ENCODE assay signal across 10 mouse cellular contexts in genomic region chr13:63980012-63980691, GRCm38 (mm10).
DNase-seq lines count a peak whose midpoint lies in the region; ATAC-seq and TF ChIP-seq lines count a peak whose summit lies in the region.
"Had no signal": no experiment of that assay in that cellular context is flagged by ENCODE, and none has a peak within 500 bp of the region (broad histone marks: within the 10 kb centered on the region; RNA-seq: fewer than 3 reads in every experiment).

No protein-coding gene starts in this region.

- no peak overlapping the region for H3K9ac ChIP-seq in ES-E14 (ENCODE audit: insufficient read depth, low read depth, low read length, poor library complexity, severe bottlenecking)
- no peak overlapping the region for H3K9ac ChIP-seq in forebrain, postnatal 0 days

- peak; percentile 36 for DNase-seq in ES-E14 (ENCODE audit: low read depth, low spot score)
- DNase-seq in forebrain, postnatal 0 days = no peak
- peak; percentile 56 for DNase-seq in midbrain, embryonic 10.5 days (ENCODE audit: low spot score)
- no peak for DNase-seq in gastrocnemius, postnatal 4 days (ENCODE audit: low spot score in 2 of 2)
- no peak for DNase-seq in left cerebral cortex, postnatal 14 days (ENCODE audit: low spot score in 2 of 2)
- DNase-seq in c-Kit-positive CD71-positive TER-119-positive erythroid progenitor cells, embryonic 14.5 days (ENCODE audit: low spot score) = no peak

- H3K36me3 ChIP-seq in E14TG2a.4 (ENCODE audit: insufficient read depth, low read length) = no peaks in the 10 kb centered on the region
- H3K36me3 ChIP-seq in ES-E14 (ENCODE audit: control insufficient read depth, insufficient read depth, low read length, poor library complexity, severe bottlenecking) = no peaks in the 10 kb centered on the region
- H3K36me3 ChIP-seq in forebrain, postnatal 0 days (ENCODE audit: insufficient read depth) = no peaks in the 10 kb centered on the region; the same call in 1 of the 2 replicates
- H3K36me3 ChIP-seq in midbrain, embryonic 10.5 days = no peaks in the 10 kb centered on the region

- TF ChIP-seq CTCF in E14TG2a.4 (conservative IDR thresholded peaks at IDR 0.05; ENCODE audit: low read length) = no peak
- no peak for TF ChIP-seq CTCF in forebrain, postnatal 0 days (IDR thresholded peaks at IDR 0.05; ENCODE audit: low read depth)

- peak; percentile 83 for ATAC-seq in forebrain, postnatal 0 days
- no peak for ATAC-seq in granulocyte monocyte progenitor cell, adult 5-6 weeks (replicated peaks; ENCODE audit: poor library complexity, severe bottlenecking)
- ATAC-seq: Patski had no signal

- peak overlapping the region; percentile 89 for H3K27ac ChIP-seq in ES-E14 (ENCODE audit: insufficient read depth, low read depth, low read length, poor library complexity, severe bottlenecking)
- no peak overlapping the region for H3K27ac ChIP-seq in forebrain, postnatal 0 days (ENCODE audit: low read depth, low read length)
- H3K27ac ChIP-seq in midbrain, embryonic 10.5 days (replicated peaks) = peak overlapping the region; percentile 83
- H3K27ac ChIP-seq: macrophage had no signal

- H3K9me3 ChIP-seq in E14TG2a.4 (ENCODE audit: low read length) (no peaks in the 10 kb centered on the region), ES-E14 (ENCODE audit: control insufficient read depth, insufficient read depth, low read depth, low read length) (no peaks in the 10 kb centered on the region)
- H3K9me3 ChIP-seq in forebrain, postnatal 0 days (ENCODE audit: low read length) = no peaks in the 10 kb centered on the region
- H3K9me3 ChIP-seq in midbrain, embryonic 10.5 days (replicated peaks) = no peaks in the 10 kb centered on the region

- WGBS in forebrain, postnatal 0 days = 6% methylated on average over 7 of the region's 7 CpGs
- 3% methylated on average over 7 of the region's 7 CpGs for WGBS in midbrain, embryonic 10.5 days

- no peak overlapping the region for H3K4me2 ChIP-seq in forebrain, postnatal 0 days (ENCODE audit: low read depth)

- in situ Hi-C loops in ES-E14 (cut with MboI; ENCODE audit: low sequenced_read_pairs in 2 of 2, unreplicated experiment in 2 of 2) = no loop called here

- no peaks in the 10 kb centered on the region for H3K27me3 ChIP-seq in E14TG2a.4 (ENCODE audit: insufficient read depth, low read length)
- H3K27me3 ChIP-seq in forebrain, postnatal 0 days (ENCODE audit: insufficient read depth, low read length) = peaks cover 52% of the 10 kb centered on the region
- peaks cover 19% of the 10 kb centered on the region; the same call in 1 of the 2 replicates for H3K27me3 ChIP-seq in midbrain, embryonic 10.5 days (ENCODE audit: low read depth, poor library complexity, severe bottlenecking)
- H3K27me3 ChIP-seq: Patski had no signal

- H3K4me1 ChIP-seq in E14TG2a.4 (replicated peaks; ENCODE audit: low read depth, low read length) = peaks cover 71% of the 10 kb centered on the region
- H3K4me1 ChIP-seq in ES-E14 (ENCODE audit: control insufficient read depth in 2 of 2, insufficient read depth in 2 of 2, low read length in 2 of 2, poor library complexity in 1 of 2) = peaks cover 10 to 33% of the 10 kb centered on the region in 2 experiments
- no peaks in the 10 kb centered on the region for H3K4me1 ChIP-seq in forebrain, postnatal 0 days (ENCODE audit: insufficient read depth)
- peaks cover 34% of the 10 kb centered on the region for H3K4me1 ChIP-seq in midbrain, embryonic 10.5 days

- peak overlapping the region; percentile 46 for H3K4me3 ChIP-seq in E14TG2a.4 (replicated peaks; ENCODE audit: low read length)
- H3K4me3 ChIP-seq in ES-E14 (ENCODE audit: insufficient read depth in 1 of 2, low read depth in 1 of 2, low read length in 2 of 2, poor library complexity in 1 of 2, severe bottlenecking in 1 of 2) = peak overlapping the region in 1 of 2 experiments; percentile 18; a peak in 1 of 4 replicates
- H3K4me3 ChIP-seq in forebrain, postnatal 0 days (ENCODE audit: low read depth, low read length) = no peak overlapping the region
- H3K4me3 ChIP-seq in midbrain, embryonic 10.5 days = peak overlapping the region; percentile 27

- intact Hi-C loops in left cerebral cortex, postnatal 14 days (cut with DNase I) = no loop called here

TF ChIP-seq in ES-E14, 5 proteins besides CTCF, POLR2A, EP300 and RAD21:
- TF ChIP-seq HCFC1 (IDR thresholded peaks at IDR 0.05; ENCODE audit: borderline replicate concordance, insufficient read depth, low read length) (no peak), MAFK (IDR thresholded peaks at IDR 0.05; ENCODE audit: insufficient read depth, low read depth, low read length) (no peak), ZNF384 (IDR thresholded peaks at IDR 0.05; ENCODE audit: low read depth, low read length) (no peak), CHD2 (IDR thresholded peaks at IDR 0.05; ENCODE audit: low read depth, low read length) (no peak), ZC3H11A (IDR thresholded peaks at IDR 0.05; ENCODE audit: borderline replicate concordance, low read depth, low read length) (no peak)

Comparison
In these comparisons a context has a peak if more than half of its experiments do, and no peak if none do; other contexts are left out.
1. DNase-seq: peak in ES-E14 (single experiment) and midbrain, embryonic 10.5 days (single experiment); none in forebrain, postnatal 0 days (single experiment), gastrocnemius, postnatal 4 days (0 of 2), left cerebral cortex, postnatal 14 days (0 of 2) and c-Kit-positive CD71-positive TER-119-positive erythroid progenitor cells, embryonic 14.5 days (single experiment).